Mouse (Mus musculus) kidney, embryonic 16.5 days (tissue): Measurements from ENCODE around the gene Slc25a30. TPM values are rescaled to one million over a fixed set of nuclear protein-coding genes. Genes with fewer than 3 reads are reported as not detected.
"Not testable (repeated sequence)": the region's sequence is repeated elsewhere in the genome, so short reads cannot be mapped to it uniquely, and the experiment has no call there.

ENCODE experiments used
- ATAC-seq: fragments of 200-750 bp; cut with Nextera tagmentation; 2 replicates; pipeline ENCODE4 v1.8.0; 2017; ENCODE audit warnings: moderate TSS enrichment; ENCODE audit not compliant: low FRiP score, low TSS enrichment
- H3K27ac ChIP-seq: fragments of 300-500 bp; sonication (generic); 2 replicates; pipeline ENCODE4 v1.5.1; 2014; ENCODE audit warnings: low read length
- H3K27me3 ChIP-seq: fragments of 300-500 bp; sonication (generic); 2 replicates; pipeline ENCODE4 v1.6.1; 2014; ENCODE audit warnings: low read length, control low read depth, mixed read lengths; ENCODE audit not compliant: insufficient read depth
- H3K36me3 ChIP-seq: fragments of 300-500 bp; sonication (generic); 2 replicates; pipeline ENCODE4 v1.6.1; 2014; ENCODE audit warnings: low read length, control low read depth, mixed read lengths; ENCODE audit not compliant: insufficient read depth
- H3K4me1 ChIP-seq: fragments of 300-500 bp; sonication (generic); 2 replicates; pipeline ENCODE4 v1.6.1; 2014; ENCODE audit warnings: low read length, control low read depth, mixed read lengths; ENCODE audit not compliant: insufficient read depth
- H3K4me2 ChIP-seq: fragments of 300-500 bp; sonication (generic); replicated peaks from 2 replicates; pipeline ENCODE4 v1.6.1; 2014; ENCODE audit warnings: low read depth, low read length
- H3K4me3 ChIP-seq: fragments of 300-500 bp; sonication (generic); 2 replicates; pipeline ENCODE4 v1.5.1; 2014; ENCODE audit warnings: mild to moderate bottlenecking, low read length
- H3K9ac ChIP-seq: fragments of 300-500 bp; sonication (generic); replicated peaks from 2 replicates; pipeline ENCODE4 v1.6.1; 2014; ENCODE audit warnings: low read length
- H3K9me3 ChIP-seq: fragments of 300-500 bp; sonication (generic); 2 replicates; pipeline ENCODE4 v1.6.1; 2016; ENCODE audit warnings: low read length, control low read depth
- WGBS: fragments of 180-500 bp; shearing (Covaris S2); extraction: QIAGEN DNeasy Blood & Tissue Kit; methylation state at CpG from one replicate; pipeline ENCODE4 v1.1.7; 2014; 5-methylcytosine and 5-hydroxymethylcytosine counted together
- polyA plus RNA-seq: library from polyadenylated mRNA; unstranded; fragments of >200 nt; fragmentation: Nextera tagmentation; extraction: Ambion mirVana; gene quantifications from 2 replicates; pipeline ENCODE4 v1.2.1, GENCODE M21; 2015

Gene Slc25a30
- 13.0 and 13.1 TPM in 2 replicates for polyA plus RNA-seq

GRCm38 (mm10) chr14:75786868-75787793 is at the start of gene Slc25a30:
Gene Slc25a30 (minus strand): TSS chr14:75787037.
- H3K9me3 ChIP-seq, result no peaks in the 10 kb centered on the region
- peak within 1 kb of the TSS; percentile 80 for H3K9ac ChIP-seq
- peaks cover 12% of the 10 kb centered on the region; the same call in 1 of the 2 replicates for H3K4me1 ChIP-seq
- H3K36me3 ChIP-seq, result no peaks in the 10 kb centered on the region
- peak within 1 kb of the TSS; percentile 81 for H3K4me3 ChIP-seq
- peak within 1 kb of the TSS; percentile 84 for H3K27ac ChIP-seq
- 5% methylated on average over 51 of the region's 51 CpGs for WGBS
- peak; percentile 99 for ATAC-seq
- peak within 1 kb of the TSS; percentile 83 for H3K4me2 ChIP-seq
- peaks cover 13% of the 10 kb centered on the region; the same call in 1 of the 2 replicates for H3K27me3 ChIP-seq

- no peak overlapping the region for H3K9ac ChIP-seq
- no peaks in the 10 kb centered on the region for H3K9me3 ChIP-seq
- no peak for ATAC-seq
- H3K4me3 ChIP-seq, result no peak overlapping the region
- 92% methylated on average over 3 of the region's 3 CpGs for WGBS
- H3K27me3 ChIP-seq, result no peaks in the 10 kb centered on the region
- no peak overlapping the region for H3K4me2 ChIP-seq
- H3K4me1 ChIP-seq, result peaks cover 32% of the 10 kb centered on the region
- H3K27ac ChIP-seq, result no peak overlapping the region; the same call in 1 of the 2 replicates
- H3K36me3 ChIP-seq, result no peaks in the 10 kb centered on the region
Observed at GRCm38 (mm10) chr14:75836579-75836978, 49.7 kb upstream of the Slc25a30 start.

GRCm38 (mm10) chr14:75834739-75835381 is 48.0 kb upstream of the Slc25a30 start:
- WGBS, result under 1% methylated on average over 16 of the region's 16 CpGs
- peak overlapping the region; percentile 80 for H3K9ac ChIP-seq
- H3K27me3 ChIP-seq, result no peaks in the 10 kb centered on the region
- peak; percentile 65 for ATAC-seq
- H3K9me3 ChIP-seq, result no peaks in the 10 kb centered on the region
- H3K27ac ChIP-seq, result peak overlapping the region; percentile 99
- peaks cover 32% of the 10 kb centered on the region for H3K4me1 ChIP-seq
- peak overlapping the region; percentile 98 for H3K4me2 ChIP-seq
- H3K4me3 ChIP-seq, result peak overlapping the region; percentile 56
- H3K36me3 ChIP-seq, result no peaks in the 10 kb centered on the region

GRCm38 (mm10) chr14:75834251-75834738 is 47.5 kb upstream of the Slc25a30 start:
- H3K27me3 ChIP-seq, result no peaks in the 10 kb centered on the region
- peak overlapping the region; percentile 98 for H3K4me2 ChIP-seq
- under 1% methylated on average over 10 of the region's 10 CpGs for WGBS
- peak overlapping the region; percentile 80 for H3K9ac ChIP-seq
- peak; percentile 90 for ATAC-seq
- no peaks in the 10 kb centered on the region for H3K36me3 ChIP-seq
- H3K4me3 ChIP-seq, result peak overlapping the region; percentile 56
- peak overlapping the region; percentile 99 for H3K27ac ChIP-seq
- H3K9me3 ChIP-seq, result no peaks in the 10 kb centered on the region
- H3K4me1 ChIP-seq, result peaks cover 36% of the 10 kb centered on the region

- no peaks in the 10 kb centered on the region for H3K36me3 ChIP-seq
- H3K4me2 ChIP-seq, result peak overlapping the region; percentile 98
- peak overlapping the region; percentile 80 for H3K9ac ChIP-seq
- H3K27me3 ChIP-seq, result no peaks in the 10 kb centered on the region
- peak; percentile 46 for ATAC-seq
- WGBS, result 4% methylated on average over 12 of the region's 12 CpGs
- peak overlapping the region; percentile 99 for H3K27ac ChIP-seq
- peak overlapping the region; percentile 56 for H3K4me3 ChIP-seq
- H3K4me1 ChIP-seq, result peaks cover 42% of the 10 kb centered on the region
- H3K9me3 ChIP-seq, result no peaks in the 10 kb centered on the region
Observed at GRCm38 (mm10) chr14:75833546-75834250, 46.9 kb upstream of the Slc25a30 start.

- WGBS, result 41% methylated on average over 4 of the region's 4 CpGs
- Histone ChIP-seq H3K4me1 (peaks cover 47% of the 10 kb centered on the region), H3K27me3 (peaks cover 7% of the 10 kb centered on the region; the same call in 1 of the 2 replicates), H3K4me3 (peak overlapping the region; percentile 56), H3K36me3 (no peaks in the 10 kb centered on the region), H3K27ac (peak overlapping the region; percentile 99), H3K4me2 (peak overlapping the region; percentile 98), H3K9me3 (no peaks in the 10 kb centered on the region), H3K9ac (peak overlapping the region; percentile 80; the same call in 1 of the 2 replicates)
- no peak for ATAC-seq
Observed at GRCm38 (mm10) chr14:75832982-75833381, 46.1 kb upstream of the Slc25a30 start.

- no peak overlapping the region for H3K4me2 ChIP-seq
- no peak overlapping the region for H3K27ac ChIP-seq
- H3K4me3 ChIP-seq, result no peak overlapping the region
- no peaks in the 10 kb centered on the region for H3K9me3 ChIP-seq
- ATAC-seq, result no peak
- WGBS, result 92% methylated on average over 2 of the region's 2 CpGs
- peaks cover 11% of the 10 kb centered on the region; the same call in 1 of the 2 replicates for H3K27me3 ChIP-seq
- no peak overlapping the region for H3K9ac ChIP-seq
- peaks cover 42% of the 10 kb centered on the region for H3K4me1 ChIP-seq
- no peaks in the 10 kb centered on the region for H3K36me3 ChIP-seq
Observed at GRCm38 (mm10) chr14:75832031-75832430, 45.2 kb upstream of the Slc25a30 start.

GRCm38 (mm10) chr14:75829817-75830216 is 43.0 kb upstream of the Slc25a30 start:
- not testable (repeated sequence) for ATAC-seq

More at GRCm38 (mm10) chr14:75829817-75830216, 43.0 kb upstream of the Slc25a30 start:
- Histone ChIP-seq H3K27me3 (peaks cover 11% of the 10 kb centered on the region; the same call in 1 of the 2 replicates), H3K4me1 (peaks cover 28% of the 10 kb centered on the region), H3K9ac (0 out of 2 replicates have a peak overlapping the region, but pooled peaks have one; percentile 17)
- H3K4me2 ChIP-seq, H3K27ac ChIP-seq, H3K9me3 ChIP-seq, H3K36me3 ChIP-seq, H3K4me3 ChIP-seq: not testable (repeated sequence)
- WGBS, result 62% methylated on average over 14 of the region's 14 CpGs
